Mouse (Mus musculus): Measurements from ENCODE around the gene Plxna4. TPM values are rescaled to one million over a fixed set of nuclear protein-coding genes. Genes with fewer than 3 reads are reported as not detected.

Gene Plxna4
- polyA plus RNA-seq (2015; fragmentation: Nextera tagmentation; extraction: Ambion mirVana): 13.0 and 14.7 TPM in 2 replicates

GRCm38 (mm10) chr6:32588056-32588671 lies at the start of gene Plxna4:
Plxna4 (minus strand) TSS chr6:32588192.

All from neural tube, postnatal 0 days (tissue).